Mouse (Mus musculus) layer of hippocampus, adult 9-10 months (tissue): ENCODE data around the gene Mlx.
A peak's percentile ranks its signal among the peaks of the same experiment; 100 is the strongest.
"Not testable (repeated sequence)": the region's sequence is repeated elsewhere in the genome, so short reads cannot be mapped to it uniquely, and the experiment has no call there.

Source experiments
- DNase-seq: peaks from one replicate; pipeline ENCODE4 v3.0.0; 2022; ENCODE audit warnings: low spot score

The Mlx gene

DNA sequence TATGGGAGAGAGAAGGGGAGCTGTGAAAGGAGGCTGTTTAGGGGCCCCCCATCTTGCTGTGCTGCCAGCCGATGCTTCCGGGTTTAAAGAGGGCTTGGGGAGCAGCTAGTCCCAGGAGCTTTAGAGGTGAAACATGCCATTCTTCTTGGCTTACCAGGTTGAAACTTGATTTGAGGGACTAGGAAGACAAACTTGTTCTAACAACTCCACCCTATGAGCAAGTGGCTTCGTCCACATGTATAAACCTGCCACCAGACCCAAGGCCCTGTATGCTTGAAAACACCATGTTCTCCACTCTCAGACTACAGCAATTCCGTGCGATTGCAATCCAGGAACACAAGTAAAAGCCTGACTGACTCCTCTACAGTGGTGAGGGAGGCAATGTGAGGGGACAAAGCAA lies 15.9 kb downstream of the Mlx start:
- DNase-seq, result no peak

DNA sequence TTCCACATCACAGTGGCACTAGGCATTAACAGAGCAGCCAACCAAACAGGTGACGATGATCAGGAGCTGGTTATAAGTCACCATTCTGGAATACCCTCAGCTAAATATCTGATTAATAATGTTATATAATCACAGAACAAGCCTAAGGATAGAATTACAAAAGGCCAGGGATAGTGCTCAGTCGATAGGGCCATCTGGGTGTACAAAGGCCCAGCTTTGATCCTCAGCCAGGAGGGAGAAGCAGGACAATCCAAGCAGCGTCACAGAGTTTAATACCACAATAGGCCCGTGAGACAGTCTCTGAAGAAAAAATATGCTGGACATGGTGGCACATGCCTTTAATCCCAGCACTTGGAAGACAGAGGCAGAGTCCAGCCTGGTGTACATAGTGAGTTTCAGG lies 22.3 kb downstream of the Mlx start:
- DNase-seq, result no peak

DNA sequence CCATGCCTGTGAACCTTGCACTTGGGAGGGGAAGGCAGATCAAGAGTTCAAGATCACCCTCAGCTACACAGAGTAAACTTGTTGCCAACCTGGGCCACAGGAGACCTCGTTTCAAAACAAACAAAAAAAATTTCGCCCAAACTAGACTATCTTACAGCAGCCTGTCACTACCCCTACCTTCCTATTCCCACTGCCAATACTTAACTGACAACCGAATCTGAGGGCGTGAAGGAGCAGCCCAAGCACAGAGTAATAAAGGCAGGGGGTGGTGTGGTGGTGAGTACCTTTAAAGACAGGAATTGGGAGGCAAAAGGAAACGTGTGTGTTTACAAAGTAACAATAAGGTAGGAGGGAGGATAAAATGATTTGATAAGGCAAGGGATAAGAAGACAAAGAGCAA lies 23.6 kb downstream of the Mlx start:
- no peak for DNase-seq

DNA sequence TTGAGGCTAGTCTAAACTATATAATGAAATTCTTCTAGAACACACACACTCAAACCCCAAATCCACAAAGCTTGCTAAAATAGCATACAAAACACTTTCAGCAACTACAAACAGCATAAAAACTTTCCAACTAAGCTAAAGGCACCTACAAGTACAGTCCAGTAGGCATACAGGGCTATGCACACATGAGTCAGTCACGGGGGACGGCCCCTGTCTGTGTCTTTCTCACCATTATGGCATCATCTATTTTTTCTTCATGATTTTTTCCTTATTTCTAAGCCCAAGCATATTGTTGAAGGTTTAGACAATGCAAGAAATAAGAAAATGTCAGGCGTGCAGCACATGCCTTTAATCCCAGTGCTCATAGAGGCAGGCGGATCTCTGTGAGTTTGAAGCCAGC lies 24.1 kb downstream of the Mlx start:
- no peak for DNase-seq

DNA sequence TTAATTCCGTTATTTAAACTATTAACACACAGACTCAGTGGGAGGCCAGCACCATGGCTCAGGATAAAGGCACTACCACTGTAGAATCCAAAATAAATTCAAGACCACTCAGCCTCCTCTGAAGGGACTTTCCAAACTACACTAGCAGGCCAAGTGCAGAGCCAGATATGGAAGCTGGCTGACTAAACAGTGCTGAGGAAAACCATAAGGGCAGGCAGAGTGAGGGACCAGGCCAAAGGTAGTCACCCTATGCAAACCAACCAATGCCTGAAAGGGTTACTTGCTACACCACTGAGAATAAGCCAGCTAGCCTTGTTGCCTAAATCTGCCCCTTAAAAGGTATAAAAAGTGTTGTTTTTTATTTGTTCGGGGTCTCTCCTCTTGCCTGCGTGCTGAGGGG lies 25.1 kb downstream of the Mlx start:
- no peak for DNase-seq

DNA sequence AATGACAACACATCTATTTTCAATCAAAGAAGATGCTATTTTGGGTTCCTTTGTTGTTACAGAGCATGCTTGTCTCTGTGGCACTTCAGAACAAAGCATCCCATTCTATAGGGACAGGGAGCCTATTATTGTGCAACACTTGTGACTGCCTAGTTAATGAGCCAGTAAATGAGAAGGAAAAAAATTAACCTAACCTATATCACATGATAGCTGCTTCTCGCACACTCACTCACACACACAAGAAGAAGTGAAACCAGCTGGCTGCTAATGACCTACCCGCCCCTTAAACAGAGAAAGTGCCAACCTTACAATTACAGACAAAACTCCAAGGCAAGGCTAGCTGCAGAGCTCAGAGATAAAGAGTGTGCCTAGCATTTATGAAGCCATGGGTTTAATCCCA lies 28.5 kb downstream of the Mlx start:
- no peak for DNase-seq

DNA sequence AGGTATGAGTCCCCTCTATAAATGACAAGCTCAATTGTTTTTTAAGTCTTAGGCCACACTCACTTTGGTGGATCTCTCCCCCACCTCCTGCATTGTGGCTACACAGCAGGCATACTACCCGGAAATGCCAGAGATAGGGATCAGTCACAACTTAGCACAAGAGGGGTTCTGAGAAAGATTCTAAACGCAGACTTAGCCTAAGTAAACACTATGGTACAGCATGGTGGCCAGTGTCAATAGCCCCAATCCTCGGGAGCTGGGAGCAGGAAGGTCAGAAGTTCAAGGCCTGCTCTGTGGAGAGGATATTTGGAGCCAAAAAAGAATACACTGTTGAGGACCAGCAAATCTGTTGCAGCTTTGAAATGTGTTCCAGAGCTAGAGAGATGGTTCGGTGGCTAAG lies 31.0 kb downstream of the Mlx start:
- DNase-seq, result no peak

DNA sequence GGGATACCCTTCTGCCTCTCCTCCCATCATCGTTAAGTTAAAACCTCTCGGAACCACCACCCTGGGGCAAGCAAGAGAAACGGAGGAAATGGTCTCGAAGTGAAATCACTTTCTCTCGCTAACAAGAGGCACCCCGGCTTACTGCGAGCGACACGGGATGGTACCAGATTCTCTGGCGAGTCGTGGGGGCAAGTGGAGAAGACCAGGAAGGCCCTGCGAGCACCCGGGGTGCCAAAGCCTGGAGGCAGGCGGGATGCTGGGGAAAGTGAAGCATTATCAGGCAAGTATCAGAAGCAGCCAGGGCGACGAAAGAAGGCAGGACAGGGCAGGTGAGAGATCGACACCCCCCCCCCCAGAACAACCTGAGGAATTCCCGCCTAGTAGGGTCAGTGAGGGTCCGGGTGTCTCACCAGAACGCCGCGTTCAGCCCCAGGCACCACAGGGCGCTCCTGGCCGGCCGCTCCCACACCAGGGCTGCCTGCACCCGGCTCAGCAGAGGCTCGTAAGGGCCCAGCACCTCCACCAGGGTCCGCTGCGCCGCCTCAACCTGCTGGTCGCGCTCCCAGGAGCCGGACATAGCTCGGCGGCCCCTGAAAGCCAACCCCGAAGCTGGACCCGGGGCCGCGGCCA lies 32.2 kb downstream of the Mlx start:
- no peak for DNase-seq

DNA sequence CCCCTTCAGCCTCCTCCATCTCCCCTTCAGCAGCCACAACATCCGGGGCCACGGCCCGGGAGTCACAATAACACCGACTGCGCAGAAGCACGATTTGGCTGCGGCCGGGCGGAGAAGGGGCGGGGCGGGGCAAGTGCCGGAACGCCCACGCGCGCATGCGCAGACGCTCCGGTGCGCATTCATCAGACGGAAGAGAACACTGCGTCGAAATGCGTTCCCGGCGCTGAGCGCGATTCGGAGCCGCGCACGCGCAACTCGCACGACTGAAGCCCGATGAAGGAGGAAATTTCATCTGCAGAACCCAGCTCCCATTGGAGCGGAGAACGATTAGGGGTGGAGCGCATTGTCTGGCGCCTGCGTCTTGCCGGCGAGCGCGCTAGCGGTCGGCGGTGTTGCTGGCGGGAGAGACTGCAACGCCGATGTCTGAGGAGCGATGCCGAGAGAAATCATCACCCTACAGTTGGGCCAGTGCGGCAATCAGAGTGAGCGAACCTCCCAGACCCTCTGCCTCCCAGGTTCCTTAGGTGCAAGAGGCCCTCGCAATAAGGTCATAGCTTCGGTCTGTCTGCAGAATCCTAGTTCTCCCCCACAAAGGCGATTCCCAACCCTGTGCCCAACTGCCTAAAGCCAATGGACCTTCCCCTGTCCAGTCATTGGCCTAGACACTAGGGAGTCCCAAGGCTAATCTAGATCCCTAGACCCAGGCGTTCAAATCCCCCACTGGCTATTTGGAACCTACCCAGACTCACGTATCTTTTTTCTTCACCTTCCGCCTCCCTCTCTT lies 32.9 kb downstream of the Mlx start, which contains the start of the genes Retreg3 and Tubg1:
TSS of gene Retreg3 (minus strand) at position 133 of the 784 bp plus-strand sequence.
TSS of gene Tubg1 (plus strand) at position 178 of the 784 bp plus-strand sequence.
- peak; percentile 94 for DNase-seq

DNA sequence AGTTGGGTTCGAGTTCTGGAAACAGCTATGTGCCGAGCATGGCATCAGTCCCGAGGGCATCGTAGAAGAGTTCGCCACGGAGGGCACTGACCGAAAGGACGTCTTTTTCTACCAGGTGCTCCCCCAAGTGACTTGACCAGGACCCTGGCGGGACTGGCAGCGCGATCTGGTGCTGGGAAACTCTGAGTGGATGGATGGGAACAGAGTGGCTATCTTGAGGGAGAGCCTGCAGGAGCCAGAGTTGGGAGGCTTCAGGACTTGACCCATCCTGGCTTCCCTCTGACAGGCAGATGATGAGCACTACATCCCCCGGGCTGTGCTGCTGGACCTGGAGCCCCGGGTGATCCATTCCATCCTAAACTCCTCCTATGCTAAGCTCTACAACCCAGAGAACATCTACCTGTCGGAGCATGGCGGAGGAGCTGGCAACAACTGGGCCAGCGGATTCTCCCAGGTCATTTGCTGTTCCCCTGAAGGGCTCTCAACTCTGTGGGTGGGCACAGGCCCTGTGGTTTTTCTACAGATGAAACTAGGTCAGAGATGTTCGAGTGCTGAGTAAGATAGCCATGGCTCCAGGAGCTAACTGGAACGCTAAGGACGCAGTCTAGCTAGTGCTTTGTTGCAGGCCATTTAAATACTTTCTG lies 33.6 kb downstream of the Mlx start:
- DNase-seq, result no peak

DNA sequence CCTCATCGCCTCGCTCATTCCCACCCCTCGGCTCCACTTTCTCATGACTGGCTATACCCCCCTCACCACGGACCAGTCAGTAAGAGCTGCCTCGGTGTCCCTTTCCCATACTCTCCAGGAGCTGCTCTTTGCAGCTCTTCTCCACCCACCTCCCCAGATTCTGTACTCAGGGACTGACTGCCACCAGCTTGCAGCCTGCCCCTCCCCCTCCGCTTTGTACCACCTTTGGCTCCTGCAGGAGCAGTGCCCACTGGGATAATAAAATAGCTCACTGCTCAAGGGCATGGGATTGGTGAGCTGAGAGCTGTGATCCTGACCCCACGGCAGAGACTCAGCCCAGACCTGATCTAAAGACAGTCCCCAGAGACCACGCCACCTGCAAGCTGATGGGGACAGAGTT lies 37.4 kb downstream of the Mlx start:
- not testable (repeated sequence) for DNase-seq

DNA sequence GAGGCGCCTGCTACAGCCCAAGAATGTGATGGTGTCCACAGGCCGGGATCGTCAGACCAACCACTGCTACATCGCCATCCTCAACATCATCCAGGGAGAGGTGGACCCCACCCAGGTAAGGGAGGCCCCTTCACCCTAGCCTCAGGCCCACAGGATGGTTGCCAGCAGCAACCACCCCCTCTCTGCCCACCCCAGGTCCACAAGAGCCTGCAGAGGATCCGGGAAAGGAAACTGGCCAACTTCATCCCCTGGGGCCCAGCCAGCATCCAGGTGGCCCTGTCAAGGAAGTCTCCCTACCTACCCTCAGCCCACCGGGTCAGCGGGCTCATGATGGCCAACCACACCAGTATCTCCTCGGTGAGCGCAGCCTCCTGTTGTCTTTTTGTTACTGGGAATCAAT lies 37.9 kb downstream of the Mlx start:
- DNase-seq, result not testable (repeated sequence)

DNA sequence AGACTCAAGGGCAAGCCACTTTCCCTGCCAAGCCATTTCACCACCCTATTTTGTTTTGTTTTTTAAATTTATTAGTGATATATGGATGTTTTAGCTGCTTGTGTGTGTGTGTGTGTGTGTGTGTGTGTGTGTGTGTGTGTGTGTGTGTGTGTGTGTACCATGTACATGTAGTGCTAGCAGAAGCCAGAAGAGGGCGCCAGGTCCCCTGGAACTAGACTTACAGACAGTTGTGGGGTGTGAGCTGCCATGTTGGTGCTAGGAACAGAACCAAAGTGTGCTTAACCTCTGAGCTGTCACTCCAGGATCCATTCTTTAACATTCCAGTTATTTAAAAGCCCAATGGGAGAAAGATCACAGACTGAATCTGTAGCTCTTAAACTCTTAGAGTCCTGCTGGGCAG lies 40.0 kb downstream of the Mlx start:
- DNase-seq, result no peak

DNA sequence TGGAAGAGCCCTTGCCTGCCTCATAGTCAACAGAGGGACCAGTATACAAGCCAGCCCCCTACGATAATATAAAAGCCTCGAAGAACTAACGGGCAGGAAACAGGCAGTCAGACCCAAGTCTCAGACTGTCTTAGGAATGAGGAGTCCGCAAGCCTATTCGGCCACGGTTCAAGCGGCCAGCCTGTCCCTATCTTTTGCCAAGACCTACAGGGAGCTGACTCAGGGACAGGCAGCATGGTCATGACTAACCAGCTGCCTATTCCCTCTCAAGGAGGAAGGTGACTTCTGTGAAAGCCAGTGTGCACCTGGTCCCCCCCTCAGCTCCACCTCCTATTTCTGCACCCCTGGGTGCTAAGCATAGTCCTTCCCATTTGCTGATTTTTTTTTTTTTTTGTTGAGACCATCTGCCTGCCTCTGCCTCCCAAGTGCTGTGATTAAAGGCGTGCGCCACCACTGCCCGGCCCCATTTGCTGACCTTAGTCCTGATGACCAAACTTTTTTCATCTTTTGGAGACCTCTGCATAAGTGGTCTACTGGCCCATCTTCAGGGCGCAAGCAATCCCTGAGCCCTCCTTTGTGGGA lies 42.0 kb downstream of the Mlx start:
- DNase-seq, result no peak

DNA sequence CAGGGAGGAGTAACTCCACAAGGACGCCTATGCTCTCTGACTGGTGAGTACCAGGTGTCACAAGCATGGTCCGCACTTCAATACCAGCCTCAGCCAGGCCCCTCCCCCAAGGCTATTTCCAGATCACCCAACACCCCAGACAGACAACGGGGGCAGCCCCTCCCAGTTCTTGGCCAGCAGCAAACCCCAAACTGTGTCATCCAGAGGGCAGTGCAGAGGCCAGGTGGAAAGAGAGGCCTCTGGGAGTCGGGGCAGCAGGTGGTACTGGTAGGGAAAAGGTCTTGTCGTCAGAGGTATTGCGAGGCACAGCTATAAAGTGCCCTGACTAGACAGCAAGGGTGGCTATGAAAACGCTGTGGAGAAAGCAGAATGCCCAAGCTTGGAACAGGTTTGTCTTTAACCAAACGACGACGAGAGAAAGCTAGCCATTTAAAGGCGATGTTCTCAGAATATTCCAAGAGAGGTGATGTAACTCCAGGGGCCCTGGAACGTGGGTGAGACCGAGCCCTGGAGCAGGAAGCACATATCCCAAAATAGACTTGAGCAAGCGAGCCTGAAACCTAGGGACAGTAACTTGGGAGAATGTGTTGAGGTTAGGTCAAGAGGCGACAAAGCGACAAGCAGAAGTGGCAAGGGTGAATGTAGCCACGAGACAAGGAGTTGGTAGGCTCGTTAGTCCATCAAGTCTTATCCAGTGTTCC lies 43.1 kb downstream of the Mlx start:
- DNase-seq, result no peak

DNA sequence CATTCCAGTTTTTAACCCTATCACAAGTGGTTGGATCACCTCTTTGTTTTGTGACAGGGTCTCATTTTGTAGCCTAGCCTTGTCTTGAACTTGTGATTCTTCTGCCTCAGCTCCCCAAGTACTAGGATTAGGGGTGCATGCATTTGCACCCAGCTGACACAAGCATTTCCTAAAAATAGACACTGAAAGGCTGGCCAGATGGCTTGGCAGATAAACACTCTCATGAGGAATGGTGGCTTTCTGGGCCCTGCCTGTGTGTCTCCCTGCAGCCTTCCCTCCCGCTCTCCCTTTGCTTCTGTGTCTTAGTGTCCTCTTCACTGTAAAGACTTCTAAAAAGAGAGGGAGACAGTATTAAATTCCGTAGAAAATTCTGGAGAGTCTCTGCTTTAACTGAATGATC lies 44.1 kb downstream of the Mlx start:
- no peak for DNase-seq

DNA sequence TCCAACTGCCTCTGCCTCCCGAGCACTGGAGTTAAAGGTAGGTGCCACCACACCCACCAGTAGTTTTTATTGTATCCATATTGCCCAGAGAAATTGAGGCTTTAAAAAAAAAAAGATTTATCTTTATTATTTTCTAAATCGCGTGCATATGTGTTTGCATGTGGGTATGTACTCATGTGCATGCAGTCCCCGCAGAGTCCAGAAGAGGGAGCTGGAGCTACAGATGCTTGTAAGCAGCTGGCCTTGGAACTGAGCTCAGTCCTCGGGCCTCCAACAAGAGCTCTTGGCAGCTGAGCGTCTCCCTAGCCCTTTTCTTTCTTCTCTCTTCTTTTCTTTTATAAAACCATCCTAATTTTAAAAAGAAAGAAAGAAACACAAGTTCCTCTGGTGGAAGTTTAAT lies 44.6 kb downstream of the Mlx start:
- no peak for DNase-seq

DNA sequence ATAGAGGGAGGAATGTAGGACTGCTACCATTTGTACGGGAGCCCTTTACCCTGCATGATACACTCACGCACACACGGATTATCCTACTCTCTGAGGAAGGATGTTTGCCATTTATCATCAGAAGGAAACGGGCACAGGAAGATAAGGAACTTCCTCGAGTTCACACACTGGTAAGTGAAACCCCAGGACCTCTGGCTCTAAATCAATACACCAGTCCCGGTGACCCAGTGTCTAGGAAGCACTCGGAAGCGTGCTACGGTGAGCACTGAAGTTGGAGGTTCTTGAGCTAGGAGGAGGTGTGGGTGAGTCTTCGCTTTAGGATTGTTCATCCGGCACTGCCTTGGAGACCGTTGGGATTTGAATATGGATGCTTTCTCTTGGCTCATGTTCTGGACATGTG lies 46.0 kb downstream of the Mlx start:
- no peak for DNase-seq

DNA sequence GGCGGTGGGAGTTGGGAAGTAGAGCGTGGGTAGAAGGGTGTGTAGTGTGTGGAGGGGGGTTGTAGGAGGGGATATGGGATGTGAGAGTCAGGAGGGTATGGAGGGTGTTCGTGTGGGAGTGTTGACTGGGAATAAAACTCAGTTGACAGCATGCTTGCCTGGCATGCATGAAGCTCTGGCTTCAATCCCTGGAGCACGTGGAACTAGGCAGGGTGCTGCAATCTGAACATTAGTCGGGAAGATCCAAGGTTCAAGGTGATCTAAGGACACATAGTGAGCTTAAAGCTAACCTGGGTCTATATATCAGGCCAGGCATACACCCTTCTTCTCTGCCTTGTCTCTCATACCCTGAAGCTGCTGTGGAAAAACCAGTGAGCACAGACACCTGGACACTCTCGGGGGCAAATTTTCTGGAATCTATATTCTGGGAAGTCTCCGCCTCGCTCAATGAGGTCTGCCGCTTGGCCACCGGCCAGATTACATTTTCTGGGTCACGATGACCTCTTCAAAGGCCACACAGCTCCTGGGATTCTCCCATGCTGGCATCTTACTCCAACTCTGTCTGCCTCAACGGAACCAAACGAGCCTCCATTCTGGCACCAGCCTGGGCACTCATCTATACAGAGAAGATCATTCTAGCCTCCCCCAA lies 47.3 kb downstream of the Mlx start:
- no peak for DNase-seq

DNA sequence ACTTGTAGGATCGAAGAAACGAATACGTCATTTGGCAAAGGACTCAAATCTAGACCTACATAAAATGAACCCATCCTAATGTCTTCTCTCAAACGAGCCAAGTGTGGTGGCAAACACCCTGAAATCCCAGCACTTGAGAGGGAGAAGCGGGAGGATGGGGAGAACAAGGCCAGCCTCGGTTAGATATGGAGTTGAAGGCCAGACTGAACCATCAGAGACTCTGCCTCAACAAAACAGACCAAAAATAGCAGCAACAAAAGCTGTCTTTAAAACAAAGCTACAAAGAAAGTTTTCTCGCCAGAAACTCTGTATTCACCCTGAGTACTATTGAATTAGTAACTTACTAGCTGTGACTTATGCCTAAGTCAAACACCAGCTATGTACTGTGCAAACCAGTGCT lies 49.9 kb downstream of the Mlx start:
- DNase-seq, result no peak

DNA sequence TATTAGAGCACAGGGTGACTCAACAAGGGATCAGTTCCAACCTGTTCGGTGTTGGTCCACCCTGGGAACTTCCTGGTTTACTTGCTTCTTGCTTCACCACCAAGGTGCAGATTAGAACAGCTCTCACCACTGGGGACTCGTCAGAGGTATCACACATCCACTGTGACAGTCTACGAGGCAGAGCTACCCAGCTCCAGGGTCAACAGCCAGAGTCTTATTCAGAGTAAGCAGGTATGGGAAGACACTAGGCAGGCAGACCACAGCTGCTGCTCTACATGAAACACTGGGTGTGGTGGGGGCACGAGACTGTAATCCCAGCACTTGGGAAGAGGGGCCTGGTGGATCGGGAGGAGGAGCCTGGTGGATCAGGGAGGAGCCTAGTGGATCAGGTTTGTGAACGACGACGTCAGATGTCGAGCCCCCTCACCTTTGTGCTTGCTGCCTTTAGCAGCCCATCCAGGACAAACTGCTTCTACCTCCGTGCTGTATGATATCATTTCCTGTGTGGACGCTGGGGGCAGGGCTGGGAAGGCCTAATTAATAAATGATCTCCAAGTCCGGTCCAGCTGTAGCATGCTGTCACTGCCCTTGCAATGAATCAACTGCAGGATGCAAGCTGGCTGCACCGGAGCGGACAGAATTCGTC lies 51.6 kb downstream of the Mlx start:
- DNase-seq, result no peak
